Mouse (Mus musculus): ENCODE measurements at regions not wholly inside any gene's neighbourhood (a gene's known extent, or its start where the extent isn't known, plus 50 kb on each side); places are given as distances from the start of the nearest gene placed in this dataset.

DNA sequence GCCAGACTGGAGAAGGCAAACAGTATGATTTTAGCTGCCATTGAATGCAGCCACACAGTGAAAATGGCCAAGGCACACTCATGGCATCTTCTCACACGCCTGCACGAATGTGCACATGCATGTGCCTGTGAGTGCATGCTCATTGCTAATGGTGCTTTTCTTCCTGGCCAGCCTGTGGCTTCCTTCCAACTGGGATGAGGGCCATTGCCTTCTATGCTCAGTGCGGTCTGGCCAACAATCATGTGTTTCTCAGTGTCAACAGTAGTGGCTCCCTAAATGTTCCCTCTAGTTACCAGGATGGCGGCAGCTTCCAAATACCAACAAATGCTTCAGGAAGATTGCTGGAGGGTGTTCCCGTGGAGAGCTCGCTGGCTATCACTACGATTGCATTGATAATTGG, 131.7 kb upstream of the Sall1 start:
- no peak for DNase-seq (ENCODE audit: low spot score)

DNA sequence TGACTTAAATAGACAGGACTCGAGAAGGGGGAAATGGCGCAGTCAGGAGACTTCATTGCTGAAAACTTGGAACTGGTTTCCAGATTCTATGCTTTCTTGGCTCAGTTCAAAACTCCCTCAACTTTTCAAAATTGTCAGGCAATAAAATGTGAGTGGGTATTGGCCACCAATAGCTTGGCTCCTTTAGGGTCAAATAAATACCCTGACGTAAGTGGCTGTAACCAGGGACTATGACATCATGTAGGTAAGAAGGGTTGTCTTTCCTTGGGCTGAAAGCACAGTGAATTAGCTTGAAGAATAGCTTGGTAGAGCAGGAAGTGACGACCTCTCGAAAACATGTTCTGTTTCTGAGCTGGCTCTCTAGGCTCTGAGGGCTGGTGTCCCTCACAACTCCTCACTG, 127.6 kb upstream of the Sall1 start:
- no peak for DNase-seq (ENCODE audit: low spot score)

DNA sequence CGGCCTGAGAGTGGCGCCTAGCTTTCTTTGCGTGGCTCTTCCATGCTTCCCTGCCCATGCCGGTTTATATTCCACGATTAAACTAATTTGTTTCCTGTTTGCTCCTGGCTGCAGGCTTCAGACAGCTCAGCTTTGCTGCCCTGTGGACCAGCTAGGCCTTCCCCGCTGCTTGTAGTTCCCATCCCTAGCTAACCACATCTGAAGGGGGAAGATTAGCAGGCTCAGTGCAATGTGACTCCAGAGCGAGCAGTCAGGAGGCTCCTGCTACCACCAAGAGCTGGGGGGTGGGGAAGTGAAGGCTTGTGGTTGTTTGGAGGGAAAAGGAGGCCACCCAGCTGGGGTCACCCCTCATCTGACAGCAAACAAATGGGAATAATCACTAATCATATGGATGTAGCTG, 125.5 kb upstream of the Sall1 start:
- no peak for DNase-seq (ENCODE audit: low spot score)

DNA sequence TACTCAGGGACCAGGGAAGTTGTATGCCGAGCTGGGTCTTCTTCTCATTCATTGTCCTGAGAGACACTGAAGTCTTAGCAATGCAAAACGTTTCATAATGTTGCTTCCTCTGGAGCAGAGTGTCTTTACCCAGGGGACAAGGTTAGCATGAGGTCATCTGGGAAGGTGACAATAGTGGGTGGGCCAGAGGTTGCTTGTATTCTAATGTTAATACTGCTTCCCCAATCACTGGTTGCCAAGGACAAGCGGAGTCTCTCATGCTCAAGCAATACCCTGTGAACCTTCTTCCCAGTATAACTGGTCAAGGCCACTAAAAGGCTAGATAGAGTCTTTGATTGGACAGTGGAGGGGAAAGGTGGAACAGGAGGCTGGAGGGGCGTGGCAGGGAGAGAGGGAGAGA, 123.1 kb upstream of the Sall1 start:
- DNase-seq (ENCODE audit: low spot score), result no peak

DNA sequence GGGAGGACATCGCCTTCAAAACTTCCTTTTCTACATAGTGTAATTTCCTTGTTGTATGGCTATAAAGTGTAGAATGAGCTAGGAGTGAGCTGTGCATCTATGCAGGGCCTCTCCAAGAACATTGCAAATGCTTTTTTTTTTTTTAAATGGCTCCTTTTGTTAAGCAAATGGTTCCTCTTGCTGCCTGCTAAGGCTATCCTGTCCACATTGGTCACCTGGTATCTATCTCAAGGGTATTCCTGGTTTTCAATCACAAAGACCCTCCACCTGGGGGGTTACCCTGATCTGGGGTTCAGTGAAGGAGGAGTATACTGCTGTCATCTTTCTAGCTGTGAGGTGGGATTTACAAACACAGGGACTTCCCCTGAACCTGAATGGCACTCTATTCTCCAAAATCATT, 112.9 kb upstream of the Sall1 start:
- no peak for DNase-seq (ENCODE audit: low spot score)

DNA sequence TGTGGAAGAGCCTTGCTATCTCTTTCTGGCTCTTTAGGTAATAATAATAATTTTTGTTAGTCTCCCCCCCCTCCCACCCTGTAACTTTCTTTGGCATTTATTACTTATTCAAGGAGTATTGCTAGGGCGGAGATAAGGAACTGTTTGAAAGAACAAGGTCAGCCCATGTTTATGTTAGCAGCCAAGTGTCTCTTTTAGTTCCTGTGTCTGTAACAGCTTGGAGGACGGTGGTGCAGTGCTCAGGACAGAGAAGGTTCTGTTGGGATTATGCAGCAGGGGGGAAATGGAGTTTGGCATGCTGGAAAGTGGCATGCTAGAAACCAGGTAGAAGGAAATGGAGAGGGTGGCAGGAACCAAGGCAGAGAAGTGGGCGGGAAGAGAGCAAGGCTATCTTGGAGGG, 109.6 kb upstream of the Sall1 start:
- DNase-seq (ENCODE audit: low spot score), result no peak

DNA sequence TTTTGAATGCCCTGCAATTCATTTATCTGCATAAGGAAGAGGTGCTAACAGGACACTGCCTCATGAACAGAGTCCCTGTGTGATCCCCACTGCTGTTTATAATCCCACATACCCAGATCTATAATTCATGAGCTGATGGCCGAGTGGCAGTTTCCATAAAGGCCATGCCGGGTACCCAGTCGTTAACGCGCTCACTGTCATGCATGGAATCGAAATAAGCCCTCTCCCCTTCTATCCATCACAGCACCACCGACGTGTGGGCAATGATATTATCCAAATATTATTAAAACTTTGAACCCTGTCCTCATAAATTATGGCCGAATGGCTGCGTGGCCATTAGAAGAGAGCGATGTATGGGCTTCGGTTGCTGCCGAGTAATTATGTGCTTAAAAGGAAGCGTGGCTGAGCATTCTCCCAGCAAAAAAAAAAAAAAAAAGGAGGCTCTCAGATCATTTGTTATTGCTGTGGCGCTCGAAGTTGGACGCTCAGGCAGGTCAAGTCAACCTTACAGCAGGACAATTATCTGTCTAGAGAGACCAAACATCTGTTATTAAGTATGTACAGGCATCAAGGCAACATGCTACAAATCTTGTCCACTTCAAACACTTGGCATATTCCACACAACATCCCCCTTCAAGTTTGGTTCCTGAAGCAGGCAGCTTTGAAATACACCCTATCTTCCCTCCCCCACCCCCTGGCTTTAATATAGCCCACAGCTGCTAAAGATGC, 109.1 kb upstream of the Sall1 start:
- DNase-seq (ENCODE audit: low spot score), result no peak

DNA sequence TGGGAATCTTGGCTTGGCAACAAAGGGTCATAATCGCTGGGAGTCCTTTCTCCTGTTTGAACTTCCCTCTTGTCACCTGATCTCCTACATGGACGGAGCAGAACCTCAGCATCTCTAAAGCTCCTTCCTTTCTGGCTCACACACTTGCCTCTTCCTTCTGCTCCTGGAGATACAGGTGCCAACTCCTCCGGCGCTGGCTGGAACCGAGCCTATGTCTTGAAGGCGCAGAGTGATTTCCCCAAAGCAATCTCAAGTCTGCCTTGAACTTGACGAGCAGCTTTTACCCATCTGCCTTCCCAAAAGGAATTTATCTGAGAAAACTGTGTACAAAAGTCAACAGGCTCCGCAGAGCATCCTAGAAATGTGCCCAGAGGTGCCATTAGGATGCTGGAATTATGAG, 108.4 kb upstream of the Sall1 start:
- no peak for DNase-seq (ENCODE audit: low spot score)

DNA sequence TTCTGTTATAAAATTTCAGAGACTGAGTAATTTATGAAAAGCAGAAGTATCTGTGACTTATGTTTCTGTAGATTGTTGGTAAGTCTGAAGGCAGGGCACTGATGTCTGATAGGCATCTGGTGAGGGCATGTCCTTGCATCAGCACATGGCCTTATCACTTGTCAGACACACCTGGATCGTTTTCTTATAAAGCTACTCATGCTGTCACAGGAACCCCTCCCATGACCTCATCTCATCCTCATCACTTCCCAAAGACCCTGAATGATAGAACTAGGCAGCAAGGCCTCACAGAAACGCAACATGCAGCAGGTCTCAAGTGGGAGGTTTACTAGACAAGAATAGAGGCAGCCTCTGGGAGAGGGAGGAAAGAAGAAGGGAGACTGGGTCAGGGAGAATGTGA, 107.0 kb upstream of the Sall1 start:
- DNase-seq (ENCODE audit: low spot score), result no peak

DNA sequence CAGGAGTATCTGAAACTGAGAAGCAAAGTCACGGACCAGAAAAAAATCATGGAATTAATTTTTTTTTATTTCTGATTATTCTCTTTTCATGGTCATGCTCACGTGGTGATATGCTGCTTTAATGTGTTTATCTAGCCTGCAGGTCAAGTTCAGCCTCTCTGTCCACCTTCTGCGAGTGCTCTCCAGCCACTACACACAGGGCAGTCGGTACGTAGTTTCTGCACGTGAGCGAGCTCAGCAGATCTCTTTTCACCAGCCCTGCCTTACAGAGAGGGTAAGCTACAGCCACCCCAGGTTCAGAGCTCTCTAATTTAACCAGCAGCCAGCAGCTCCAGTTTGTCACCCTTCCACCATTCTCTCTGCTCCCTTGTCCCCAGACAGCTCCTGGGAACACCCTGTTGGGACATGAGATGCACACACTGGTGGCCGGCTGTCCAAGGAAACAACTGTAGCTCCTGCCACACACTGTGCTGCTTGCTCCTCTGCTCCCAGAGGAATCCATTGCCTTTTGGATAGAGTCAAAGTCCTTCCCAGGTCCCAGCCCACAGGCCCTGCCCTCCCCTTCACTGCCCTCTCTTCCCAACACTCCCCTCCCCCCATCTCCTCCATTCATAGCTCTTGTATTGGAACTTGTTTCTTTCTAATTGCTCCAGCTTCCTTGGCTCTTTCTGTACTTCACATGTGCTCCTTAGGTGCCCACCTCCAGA, 97.7 kb upstream of the Sall1 start:
- no peak for DNase-seq (ENCODE audit: low spot score)

DNA sequence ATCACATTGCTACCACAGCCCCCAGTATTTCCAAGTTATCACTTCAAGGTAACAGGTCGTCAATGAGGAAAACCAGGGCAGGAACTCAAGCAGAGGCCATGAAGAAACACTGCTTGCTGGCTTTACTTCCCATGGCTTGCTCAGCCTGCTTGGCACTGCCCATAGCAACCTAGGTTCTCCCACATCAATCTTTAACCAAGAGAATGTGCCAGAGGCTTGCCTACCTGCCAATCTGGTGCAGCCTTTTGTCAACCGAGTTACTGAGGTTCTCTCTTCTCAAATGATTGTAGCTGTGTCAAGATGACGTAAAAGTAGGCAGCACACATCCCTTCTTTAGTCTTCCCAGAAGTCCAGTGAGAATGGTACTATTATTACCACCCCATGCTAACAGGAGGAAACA, 95.9 kb upstream of the Sall1 start:
- no peak for DNase-seq (ENCODE audit: low spot score)

DNA sequence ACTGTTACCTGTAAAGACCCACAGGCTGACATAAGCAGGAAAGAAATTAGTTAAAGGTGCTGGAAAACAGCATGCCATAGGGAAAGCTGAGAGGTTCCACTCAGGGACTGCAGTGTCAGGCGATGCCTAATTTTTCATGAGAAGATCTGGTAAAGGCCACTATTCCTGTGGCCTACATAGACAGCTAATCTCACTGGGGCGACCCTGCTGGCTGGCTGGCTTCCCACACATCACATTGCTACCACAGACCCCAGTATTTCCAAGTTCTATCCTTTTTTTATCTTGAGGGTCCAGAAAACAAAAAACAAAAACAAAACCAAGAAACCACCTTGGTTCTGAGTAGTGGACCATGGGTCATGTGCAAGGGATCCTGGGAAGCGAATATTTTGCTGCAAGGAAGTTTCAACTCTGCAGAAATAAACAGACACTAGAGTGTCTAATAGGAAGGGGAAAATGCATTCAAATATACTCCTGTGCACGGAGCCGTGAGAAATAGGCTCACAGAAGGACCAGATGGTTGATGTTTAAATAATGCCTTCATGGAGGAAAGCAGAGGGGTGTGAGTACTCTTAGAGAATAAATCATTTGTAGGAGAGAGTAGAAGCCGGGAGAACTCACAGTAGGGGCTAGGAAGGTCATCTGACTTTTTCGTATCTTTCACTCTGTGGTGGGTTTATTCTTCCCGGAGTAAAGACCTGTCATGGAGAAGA, 94.6 kb upstream of the Sall1 start:
- DNase-seq (ENCODE audit: low spot score), result no peak

DNA sequence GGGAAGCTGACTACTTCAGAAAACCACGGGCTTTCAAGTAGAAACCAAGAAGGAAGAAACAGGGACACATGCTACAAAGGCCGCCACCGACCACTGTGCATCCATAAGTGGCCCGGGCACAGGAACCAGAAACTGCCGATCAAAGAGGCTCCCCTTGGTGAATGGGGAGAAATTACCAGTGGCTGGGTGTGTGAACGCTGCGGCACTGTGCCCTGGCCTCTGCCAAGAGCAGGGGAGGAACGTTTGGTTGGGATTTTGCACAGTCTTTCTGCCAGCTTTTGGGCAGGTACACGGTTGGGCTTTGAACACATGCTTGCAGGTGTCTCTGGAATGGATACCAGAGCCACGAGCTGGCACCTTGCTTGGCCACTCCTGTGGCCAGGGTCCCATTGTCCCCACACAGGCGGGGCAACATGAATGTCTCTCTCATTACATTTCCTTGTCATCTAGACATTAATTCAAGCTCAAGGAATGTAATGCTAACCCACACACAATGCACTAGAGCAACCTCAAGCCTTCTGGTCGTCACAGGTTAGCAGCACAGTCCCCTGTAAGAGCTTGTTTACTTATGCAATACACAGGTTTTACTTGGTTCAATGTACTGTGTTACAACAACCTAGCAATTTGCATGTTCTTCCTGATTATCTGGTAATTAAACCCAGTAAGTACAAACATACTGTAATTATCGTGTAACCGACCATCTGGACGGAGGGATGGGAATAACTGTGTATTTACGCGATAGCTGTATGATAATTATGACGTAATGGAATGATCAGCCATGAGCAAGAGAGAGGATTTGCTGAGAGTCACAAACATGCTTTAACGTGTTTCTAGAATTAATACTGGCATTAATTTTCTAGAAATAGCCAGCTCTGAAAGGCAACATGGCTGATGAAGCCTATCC, 90.9 kb upstream of the Sall1 start:
- no peak for DNase-seq (ENCODE audit: low spot score)

DNA sequence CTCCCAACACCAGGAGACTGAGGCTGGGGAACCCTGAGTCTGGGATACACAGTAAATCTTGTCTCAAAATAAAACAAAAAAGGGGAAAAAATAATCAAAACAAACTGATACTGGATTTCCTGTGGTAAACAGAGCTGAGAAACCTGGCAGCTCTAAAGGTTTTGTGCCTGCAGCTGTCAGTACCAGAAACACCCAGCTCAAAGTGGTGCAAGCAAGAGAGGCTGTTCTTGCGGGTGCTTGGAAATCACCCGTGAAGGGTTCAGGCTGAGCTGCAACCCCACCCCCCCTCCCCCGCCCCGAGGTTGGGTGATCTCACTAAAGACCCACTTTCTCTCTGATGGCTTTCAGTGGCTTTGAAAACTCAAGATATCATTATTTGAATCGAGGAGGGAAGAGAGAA, 90.1 kb upstream of the Sall1 start:
- DNase-seq (ENCODE audit: low spot score), result no peak

DNA sequence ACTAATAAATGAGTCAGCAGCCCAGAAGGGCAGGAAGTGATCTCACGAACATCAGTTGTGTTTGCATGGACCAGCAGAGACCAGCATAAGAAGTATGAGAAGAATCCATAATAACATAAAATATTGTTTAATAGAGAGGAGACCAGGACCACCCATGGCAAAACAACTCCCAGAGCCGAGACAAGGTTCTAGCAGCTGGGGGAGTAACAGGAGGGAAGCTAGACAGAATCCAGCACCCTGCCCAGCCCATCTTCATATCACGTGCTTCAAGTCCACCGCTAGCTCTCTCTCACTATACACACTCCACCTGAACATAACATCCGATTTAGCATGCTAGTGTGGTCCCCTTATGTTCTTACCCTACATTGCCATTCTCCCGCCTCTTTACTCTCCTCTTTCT, 77.1 kb upstream of the Sall1 start:
- DNase-seq (ENCODE audit: low spot score), result no peak

DNA sequence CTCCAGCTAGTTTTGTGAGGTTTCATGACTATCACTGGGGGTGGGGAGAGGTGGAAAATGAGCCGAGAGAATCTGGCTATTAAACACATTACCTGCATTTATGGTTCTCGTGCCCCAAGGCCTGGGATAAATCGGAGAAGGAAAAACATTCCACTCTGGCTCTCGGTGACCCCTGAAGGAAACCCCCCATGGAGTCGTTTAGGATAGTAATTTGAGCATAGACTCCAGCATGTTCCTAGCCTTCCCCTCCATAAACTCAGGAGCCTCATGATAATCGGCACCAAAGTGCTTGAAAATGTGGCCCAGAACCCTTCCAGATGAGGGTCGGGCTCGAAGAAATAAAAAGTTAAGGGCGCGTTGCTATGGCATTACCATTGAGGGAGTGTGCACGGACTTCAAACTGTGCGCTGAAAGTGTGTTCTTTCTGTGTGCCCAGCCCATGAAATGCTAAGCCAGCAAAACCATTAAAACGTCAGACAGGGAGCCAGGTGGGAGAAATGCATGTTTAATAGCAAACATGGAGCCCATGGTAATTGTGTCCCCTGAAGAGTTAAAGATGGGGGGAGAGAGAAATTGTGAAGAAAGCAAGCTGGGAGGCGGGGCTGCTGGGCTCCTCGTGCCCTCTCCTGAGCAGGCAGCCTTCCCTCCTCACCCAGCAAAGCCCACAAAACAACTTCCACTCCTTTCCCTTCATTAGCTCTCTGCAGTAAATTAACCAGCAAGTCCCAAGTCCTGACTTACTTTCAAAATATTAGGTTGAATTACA, 64.1 kb upstream of the Sall1 start:
- DNase-seq (ENCODE audit: low spot score), result no peak

DNA sequence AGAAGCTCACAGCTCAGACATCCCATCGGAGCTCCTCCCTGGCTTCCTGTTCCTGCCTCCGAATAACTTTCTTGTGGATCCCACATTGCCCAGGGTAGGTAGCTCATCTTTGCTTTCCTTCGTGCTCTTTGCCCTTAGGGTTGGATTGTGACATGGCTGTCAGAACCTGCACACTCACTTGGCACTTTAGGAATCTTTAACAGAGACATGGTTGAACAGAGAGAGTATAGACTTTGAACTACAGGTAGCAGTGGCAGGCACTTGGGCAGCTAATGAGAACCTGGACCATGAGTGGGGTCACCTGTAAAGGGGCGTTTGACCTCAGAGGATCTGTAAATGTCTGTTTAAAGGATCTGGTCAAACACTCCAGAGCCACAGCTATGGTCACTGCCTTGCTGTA, 62.4 kb upstream of the Sall1 start:
- DNase-seq (ENCODE audit: low spot score), result no peak

DNA sequence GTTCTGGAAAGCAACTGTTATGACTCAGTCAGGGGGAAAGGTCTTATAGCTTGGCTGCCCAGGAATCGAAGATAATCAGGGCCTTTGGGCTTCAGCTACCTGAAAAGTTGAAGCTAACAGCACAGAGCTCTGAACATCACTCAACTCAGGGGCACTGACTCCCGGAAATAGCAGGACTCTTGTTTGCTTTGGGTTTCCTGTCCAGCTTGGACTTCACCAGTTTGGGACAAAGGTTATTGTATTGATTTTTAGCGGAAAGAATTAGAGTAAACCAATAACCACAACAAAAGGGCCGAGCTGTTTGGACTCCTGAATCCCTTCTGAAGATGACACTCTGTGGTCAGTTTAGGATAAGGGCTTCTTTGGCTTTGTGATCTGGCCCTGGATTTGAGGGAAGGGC, 53.4 kb upstream of the Sall1 start:
- no peak for DNase-seq (ENCODE audit: low spot score)
